Mouse (Mus musculus) embryonic facial prominence, embryonic 14.5 days (tissue): ENCODE measurements around the gene Deaf1. TPM values are rescaled to one million over a fixed set of nuclear protein-coding genes. Genes with fewer than 3 reads are reported as not detected.

Source experiments
- ATAC-seq: fragments of 200-750 bp; cut with Nextera tagmentation; 2 replicates; pipeline ENCODE4 v1.8.0; 2017; ENCODE audit warnings: low read depth, moderate number of reproducible peaks, moderate TSS enrichment
- DNase-seq: peaks from one replicate; pipeline ENCODE4 v3.0.0-alpha.2; 2015; ENCODE audit warnings: low spot score
- H3K27ac ChIP-seq: fragments of 300-500 bp; sonication (generic); replicated peaks from 2 replicates; pipeline ENCODE4 v1.5.1; 2014; ENCODE audit warnings: low read depth, mild to moderate bottlenecking, low read length, moderate library complexity
- H3K27me3 ChIP-seq: fragments of 300-500 bp; sonication (generic); replicated peaks from 2 replicates; pipeline ENCODE4 v1.6.1; 2014; ENCODE audit warnings: low read length; ENCODE audit not compliant: control insufficient read depth, insufficient read depth
- H3K36me3 ChIP-seq: fragments of 300-500 bp; sonication (generic); 2 replicates; pipeline ENCODE4 v1.6.1; 2014; ENCODE audit warnings: low read length, mixed read lengths; ENCODE audit not compliant: control insufficient read depth, insufficient read depth
- H3K4me1 ChIP-seq: fragments of 300-500 bp; sonication (generic); 2 replicates; pipeline ENCODE4 v1.6.1; 2014; ENCODE audit warnings: antibody characterized with exemption, low read length; ENCODE audit not compliant: control insufficient read depth, insufficient read depth
- H3K4me2 ChIP-seq: fragments of 300-500 bp; sonication (generic); 2 replicates; pipeline ENCODE4 v1.6.1; 2014; ENCODE audit warnings: low read depth, mild to moderate bottlenecking, low read length, moderate library complexity, mixed read lengths
- H3K4me3 ChIP-seq: fragments of 300-500 bp; sonication (generic); 2 replicates; pipeline ENCODE4 v1.5.1; 2014; ENCODE audit warnings: low read depth, mild to moderate bottlenecking, low read length
- H3K9ac ChIP-seq: fragments of 300-500 bp; sonication (generic); 2 replicates; pipeline ENCODE4 v1.6.1; 2014; ENCODE audit warnings: low read depth, mild to moderate bottlenecking, low read length, moderate library complexity, mixed read lengths
- H3K9me3 ChIP-seq: fragments of 300-500 bp; sonication (generic); 2 replicates; pipeline ENCODE4 v1.6.1; 2016; ENCODE audit warnings: low read length; ENCODE audit not compliant: control insufficient read depth
- WGBS: fragments of 180-500 bp; shearing (Covaris S2); extraction: QIAGEN DNeasy Blood & Tissue Kit; methylation state at CpG from one replicate; pipeline ENCODE4 v1.1.7; 2014; 5-methylcytosine and 5-hydroxymethylcytosine counted together
- polyA plus RNA-seq: library from polyadenylated mRNA; unstranded; fragments of >200 nt; fragmentation: Nextera tagmentation; extraction: Ambion mirVana; gene quantifications from 2 replicates; pipeline ENCODE4 v1.2.1, GENCODE M21; 2014

Gene Deaf1
- polyA plus RNA-seq, 1 experiment from 2014 or later, result 72.7 TPM

DNA sequence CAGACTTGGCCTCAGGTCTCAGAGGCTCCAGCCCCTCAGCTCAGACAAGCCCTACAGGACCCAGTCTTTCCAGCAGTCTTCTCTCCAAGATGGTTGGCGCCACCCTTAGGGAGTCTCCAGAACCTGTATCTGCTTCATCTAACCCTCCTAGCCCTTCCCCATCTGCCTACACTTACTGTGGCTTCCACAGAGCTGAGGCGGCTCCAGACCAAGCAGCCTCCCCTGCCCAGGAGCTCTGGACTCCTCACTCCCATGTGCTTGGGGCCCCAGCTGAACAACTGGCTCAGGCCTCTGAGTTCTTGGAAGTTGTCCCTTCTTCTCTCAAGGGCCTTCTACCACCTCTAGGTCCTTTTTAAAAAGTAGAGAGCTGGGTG lies 36.2 kb upstream of the Deaf1 start:
- no peak for DNase-seq
- H3K27ac ChIP-seq, result no peak overlapping the region
- H3K4me2 ChIP-seq, result no peak overlapping the region
- ATAC-seq, result no peak
- no peak overlapping the region for H3K9ac ChIP-seq
- no peaks in the 10 kb centered on the region for H3K9me3 ChIP-seq
- H3K27me3 ChIP-seq, result peaks cover 18% of the 10 kb centered on the region; the same call in 1 of the 2 replicates
- WGBS, result 65% methylated on average over 2 of the region's 2 CpGs
- H3K4me3 ChIP-seq, result no peak overlapping the region
- no peaks in the 10 kb centered on the region for H3K4me1 ChIP-seq
- H3K36me3 ChIP-seq, result no peaks in the 10 kb centered on the region

DNA sequence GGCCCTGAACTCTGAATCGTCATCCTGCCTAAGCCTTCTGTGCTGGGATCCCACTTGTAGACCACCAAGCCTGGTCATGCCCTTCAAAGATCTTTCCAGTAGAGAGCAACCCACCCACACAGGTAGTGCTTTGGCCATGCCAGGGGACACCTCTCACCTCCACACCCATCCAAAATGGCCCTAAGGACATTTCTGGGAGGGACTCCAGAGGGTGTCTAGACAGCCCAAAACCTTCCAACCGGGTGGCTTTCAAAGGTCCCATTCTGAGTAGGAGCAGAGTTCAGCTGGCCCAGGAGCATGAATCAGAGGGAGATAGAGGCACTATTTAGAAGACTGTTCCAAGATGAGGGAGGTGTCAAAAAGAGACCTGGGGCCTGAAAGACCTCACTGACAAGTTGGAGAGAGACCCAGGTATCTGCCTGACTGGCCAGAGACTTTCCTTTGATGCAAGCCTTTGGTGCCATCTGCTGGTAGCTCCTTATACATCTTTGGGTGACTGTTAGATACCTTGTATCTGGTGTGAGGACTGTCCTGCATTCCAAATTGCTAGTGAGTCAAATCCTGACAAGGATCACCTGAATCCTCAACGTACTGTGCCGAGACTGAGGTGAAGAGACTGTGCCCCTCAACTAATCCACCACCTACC lies 35.7 kb upstream of the Deaf1 start:
- H3K9me3 ChIP-seq, result no peaks in the 10 kb centered on the region
- no peak overlapping the region for H3K4me2 ChIP-seq
- H3K36me3 ChIP-seq, result no peaks in the 10 kb centered on the region
- peaks cover 18% of the 10 kb centered on the region; the same call in 1 of the 2 replicates for H3K27me3 ChIP-seq
- H3K4me1 ChIP-seq, result no peaks in the 10 kb centered on the region
- WGBS, result 62% methylated on average over 4 of the region's 4 CpGs
- peak; percentile 84 for DNase-seq
- no peak overlapping the region for H3K4me3 ChIP-seq
- H3K27ac ChIP-seq, result no peak overlapping the region
- ATAC-seq, result peak; percentile 51; the same call in 1 of the 2 replicates
- H3K9ac ChIP-seq, result no peak overlapping the region

DNA sequence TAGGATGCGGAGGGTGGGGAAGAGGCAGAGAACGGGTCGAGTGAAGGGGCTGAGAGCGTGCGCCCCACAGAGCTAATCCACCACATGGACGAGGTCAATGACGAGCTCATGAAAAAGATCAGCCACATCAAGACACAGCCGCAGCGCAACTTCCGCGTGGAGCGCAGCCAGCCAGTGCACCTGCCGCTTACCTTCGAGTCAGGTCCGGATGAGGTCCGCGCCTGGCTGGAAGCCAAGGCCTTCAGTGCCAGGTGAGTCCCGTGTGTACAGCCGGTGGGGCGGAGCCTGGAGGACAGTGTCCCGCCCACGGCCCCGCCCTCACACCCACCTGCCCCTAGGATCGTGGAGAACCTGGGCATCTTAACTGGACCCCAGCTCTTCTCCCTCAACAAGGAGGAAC lies 34.0 kb upstream of the Deaf1 start:
- no peak overlapping the region for H3K27ac ChIP-seq
- no peaks in the 10 kb centered on the region for H3K9me3 ChIP-seq
- H3K36me3 ChIP-seq, result no peaks in the 10 kb centered on the region
- H3K4me3 ChIP-seq, result no peak overlapping the region
- DNase-seq (peak; percentile 63), ATAC-seq (peak; percentile 71; the same call in 1 of the 2 replicates)
- no peak overlapping the region for H3K9ac ChIP-seq
- WGBS, result 17% methylated on average over 16 of the region's 24 CpGs
- H3K4me2 ChIP-seq, result no peak overlapping the region
- no peaks in the 10 kb centered on the region for H3K4me1 ChIP-seq
- H3K27me3 ChIP-seq, result peaks cover 18% of the 10 kb centered on the region; the same call in 1 of the 2 replicates

DNA sequence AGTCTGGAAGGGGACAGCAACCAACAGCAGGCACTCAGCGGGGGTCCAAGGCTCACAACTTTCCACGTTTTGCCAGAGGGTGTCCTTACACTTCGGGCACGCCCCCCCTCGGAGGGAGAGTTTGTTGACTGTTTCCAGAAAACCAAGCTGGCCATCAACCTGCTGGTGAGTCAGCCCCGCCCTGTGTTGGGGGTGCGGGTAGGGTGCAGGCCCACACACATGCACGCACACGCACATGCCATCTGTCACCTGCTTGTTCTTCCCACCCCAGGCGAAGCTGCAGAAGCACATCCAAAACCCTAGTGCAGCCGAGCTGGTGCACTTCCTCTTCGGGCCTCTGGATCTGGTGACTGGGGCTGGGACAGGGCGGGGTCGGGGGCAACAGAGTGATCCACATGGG lies 29.5 kb upstream of the Deaf1 start:
- H3K4me3 ChIP-seq, result no peak overlapping the region
- no peaks in the 10 kb centered on the region for H3K4me1 ChIP-seq
- DNase-seq (no peak), ATAC-seq (no peak)
- WGBS, result 74% methylated on average over 14 of the region's 14 CpGs
- no peaks in the 10 kb centered on the region for H3K36me3 ChIP-seq
- H3K4me2 ChIP-seq, result no peak overlapping the region
- no peak overlapping the region for H3K9ac ChIP-seq
- H3K27ac ChIP-seq, result no peak overlapping the region
- H3K9me3 ChIP-seq, result no peaks in the 10 kb centered on the region
- peaks cover 15% of the 10 kb centered on the region; the same call in 1 of the 2 replicates for H3K27me3 ChIP-seq

DNA sequence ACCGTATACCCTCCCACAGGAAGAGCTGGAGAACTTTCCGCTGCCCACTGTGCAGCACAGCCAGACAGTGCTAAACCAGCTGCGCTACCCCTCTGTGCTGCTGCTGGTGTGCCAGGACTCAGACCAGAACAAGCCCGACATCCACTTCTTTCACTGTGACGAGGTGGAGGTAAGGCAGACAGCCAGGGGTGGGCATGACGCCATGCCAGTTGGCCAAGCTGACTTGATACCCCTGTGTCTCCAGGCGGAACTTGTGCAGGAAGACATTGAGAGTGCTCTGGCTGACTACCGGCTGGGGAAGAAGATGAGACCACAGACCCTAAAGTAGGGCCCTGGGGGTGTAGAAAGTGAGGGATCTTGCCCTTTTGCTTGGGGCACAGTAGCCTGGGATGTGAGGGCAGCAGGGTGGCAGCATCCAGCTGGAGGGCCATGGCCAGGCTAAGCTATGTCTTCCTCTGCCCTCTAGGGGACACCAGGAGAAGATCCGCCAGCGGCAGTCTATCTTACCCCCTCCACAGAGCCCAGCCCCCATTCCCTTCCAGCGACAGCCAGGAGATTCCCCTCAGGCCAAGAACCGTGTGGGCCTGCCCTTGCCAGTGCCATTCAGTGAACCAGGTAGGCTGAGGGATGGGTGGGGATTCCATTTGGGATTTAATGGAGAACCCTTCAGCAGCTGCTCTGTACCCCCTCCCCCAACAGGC lies 28.3 kb upstream of the Deaf1 start:
- no peak overlapping the region for H3K9ac ChIP-seq
- no peak overlapping the region for H3K4me2 ChIP-seq
- peaks cover 3% of the 10 kb centered on the region; the same call in 1 of the 2 replicates for H3K27me3 ChIP-seq
- no peaks in the 10 kb centered on the region for H3K9me3 ChIP-seq
- no peak for ATAC-seq
- no peak overlapping the region for H3K4me3 ChIP-seq
- H3K4me1 ChIP-seq, result no peaks in the 10 kb centered on the region
- 56% methylated on average over 12 of the region's 12 CpGs for WGBS
- no peak overlapping the region for H3K27ac ChIP-seq
- no peak for DNase-seq
- H3K36me3 ChIP-seq, result no peaks in the 10 kb centered on the region

DNA sequence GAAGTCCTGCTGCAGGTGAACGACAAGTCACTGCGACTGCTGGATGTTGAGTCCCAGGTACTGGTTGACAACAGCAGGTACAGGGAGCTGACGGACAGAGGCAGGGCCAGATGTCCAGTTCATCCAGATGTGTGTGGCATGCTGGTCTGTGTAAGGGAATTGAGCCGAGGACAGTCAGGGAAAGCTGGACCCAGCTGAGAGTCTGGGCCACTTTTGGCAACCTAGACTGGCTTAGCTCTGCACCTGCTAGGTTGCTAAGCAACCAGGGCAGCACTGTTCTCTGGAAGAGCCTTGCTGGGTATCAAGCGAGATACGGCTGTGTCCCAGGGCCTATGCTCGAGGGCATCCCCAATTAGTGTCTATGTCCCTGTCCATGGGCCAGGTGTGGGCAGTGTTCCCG lies 27.6 kb upstream of the Deaf1 start:
- 77% methylated on average over 8 of the region's 8 CpGs for WGBS
- DNase-seq, result no peak

DNA sequence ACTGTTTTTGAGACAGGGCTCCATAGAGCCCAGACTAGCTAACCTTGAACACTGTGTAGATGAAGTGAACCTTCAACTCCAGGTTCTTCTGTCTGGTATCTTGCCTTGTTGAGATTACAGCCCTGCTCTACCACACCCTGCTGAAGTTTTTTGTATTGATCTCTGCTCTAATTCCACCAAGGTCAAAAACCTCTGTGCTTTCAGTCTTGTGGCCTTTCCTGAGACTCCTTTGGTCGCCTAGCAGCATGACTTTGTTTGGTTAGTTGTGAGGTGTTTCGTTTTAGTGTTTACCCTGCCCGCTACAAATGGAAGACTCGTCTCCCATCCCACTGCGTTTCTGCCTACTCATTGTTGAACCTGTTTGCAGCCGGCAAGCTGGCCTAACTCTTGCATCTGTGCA lies 23.6 kb upstream of the Deaf1 start:
- WGBS, result 74% methylated on average over 6 of the region's 6 CpGs
- Histone ChIP-seq H3K9me3 (no peaks in the 10 kb centered on the region), H3K9ac (no peak overlapping the region), H3K4me3 (no peak overlapping the region), H3K36me3 (no peaks in the 10 kb centered on the region), H3K4me2 (no peak overlapping the region), H3K27me3 (no peaks in the 10 kb centered on the region), H3K27ac (no peak overlapping the region), H3K4me1 (no peaks in the 10 kb centered on the region)
- DNase-seq, result no peak
- ATAC-seq, result no peak

More for the DNA sequence above, 27.6 kb upstream of the Deaf1 start:
- Histone ChIP-seq H3K4me3 (no peak overlapping the region), H3K9me3 (no peaks in the 10 kb centered on the region), H3K4me2 (no peak overlapping the region), H3K27me3 (no peaks in the 10 kb centered on the region; the same call in 1 of the 2 replicates), H3K4me1 (no peaks in the 10 kb centered on the region), H3K27ac (no peak overlapping the region), H3K9ac (no peak overlapping the region), H3K36me3 (no peaks in the 10 kb centered on the region)
- ATAC-seq, result no peak

DNA sequence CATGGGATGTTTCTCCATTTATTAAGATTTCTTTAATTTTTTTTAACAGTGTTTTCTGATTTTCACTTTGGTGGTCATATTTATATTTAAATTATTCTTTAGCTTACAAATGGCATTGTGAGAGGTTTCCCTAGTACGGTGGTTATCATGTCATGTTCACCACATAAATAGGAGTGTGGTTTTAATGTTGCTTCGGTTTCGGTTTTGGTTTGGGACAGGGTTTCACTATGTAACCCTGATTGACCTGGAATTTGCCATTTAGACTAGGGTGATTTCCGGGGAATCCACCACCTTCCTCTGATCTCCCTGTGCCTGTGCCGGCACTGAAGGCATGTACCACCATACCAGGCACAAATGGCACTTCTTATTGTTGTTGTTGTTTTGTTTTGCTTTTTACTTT lies 17.3 kb upstream of the Deaf1 start:
- Histone ChIP-seq H3K4me1 (no peaks in the 10 kb centered on the region), H3K9me3 (no peaks in the 10 kb centered on the region), H3K27ac (no peak overlapping the region), H3K27me3 (no peaks in the 10 kb centered on the region), H3K4me2 (no peak overlapping the region), H3K9ac (no peak overlapping the region), H3K4me3 (no peak overlapping the region), H3K36me3 (no peaks in the 10 kb centered on the region)
- WGBS, result 82% methylated on average over 5 of the region's 5 CpGs
- DNase-seq, result no peak
- no peak for ATAC-seq

DNA sequence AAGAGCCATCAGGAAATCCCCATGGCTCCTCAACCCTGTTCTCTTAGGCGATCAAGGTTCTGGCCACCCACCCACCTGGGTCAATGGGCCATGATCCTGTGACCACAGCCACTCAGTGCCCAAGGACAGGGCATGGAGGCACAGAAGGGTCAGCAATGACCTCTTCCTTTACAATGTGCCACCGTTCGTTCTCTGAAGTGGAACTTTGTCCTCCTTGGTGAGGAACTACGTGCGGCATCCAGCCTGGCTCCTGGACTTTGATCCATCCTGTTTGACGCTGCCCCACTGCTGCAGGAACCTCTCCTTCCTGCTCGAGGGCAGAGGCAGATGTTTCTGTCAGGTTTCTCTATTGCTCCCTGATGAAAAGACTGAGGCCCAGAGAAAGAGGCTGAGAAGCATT lies 16.2 kb upstream of the Deaf1 start:
- Histone ChIP-seq H3K9me3 (no peaks in the 10 kb centered on the region), H3K36me3 (no peaks in the 10 kb centered on the region), H3K4me3 (no peak overlapping the region), H3K9ac (no peak overlapping the region), H3K4me1 (peaks cover 1% of the 10 kb centered on the region; the same call in 1 of the 2 replicates), H3K27ac (no peak overlapping the region), H3K4me2 (no peak overlapping the region), H3K27me3 (no peaks in the 10 kb centered on the region)
- no peak for ATAC-seq
- WGBS, result 73% methylated on average over 7 of the region's 7 CpGs
- no peak for DNase-seq
